Mouse (Mus musculus) midbrain, postnatal 0 days (tissue): ENCODE measurements around the gene Cpn1. TPM values are rescaled to one million over a fixed set of nuclear protein-coding genes. Genes with fewer than 3 reads are reported as not detected.

Source experiments
- ATAC-seq: fragments of 200-750 bp; cut with Nextera tagmentation; 2 replicates; pipeline ENCODE4 v1.8.0; 2017; ENCODE audit warnings: moderate number of reproducible peaks, mild to moderate bottlenecking, moderate TSS enrichment, moderate library complexity; ENCODE audit not compliant: low FRiP score
- DNase-seq: peaks from one replicate; pipeline ENCODE4 v3.0.0-alpha.2; 2015; ENCODE audit warnings: low spot score
- H3K27ac ChIP-seq: fragments of 300-500 bp; sonication (generic); 2 replicates; pipeline ENCODE4 v1.5.1; 2014; ENCODE audit warnings: low read depth, mild to moderate bottlenecking, low read length, mixed read lengths
- H3K27me3 ChIP-seq: fragments of 300-500 bp; sonication (generic); 2 replicates; pipeline ENCODE4 v1.6.1; 2014; ENCODE audit warnings: low read length, control low read depth, mixed read lengths; ENCODE audit not compliant: insufficient read depth
- H3K36me3 ChIP-seq: fragments of 300-500 bp; sonication (generic); 2 replicates; pipeline ENCODE4 v1.6.1; 2014; ENCODE audit warnings: low read length, control low read depth, mixed read lengths; ENCODE audit not compliant: insufficient read depth
- H3K4me1 ChIP-seq: fragments of 300-500 bp; sonication (generic); 2 replicates; pipeline ENCODE4 v1.6.1; 2014; ENCODE audit warnings: mild to moderate bottlenecking, control low read depth, antibody characterized with exemption, low read length, mixed read lengths; ENCODE audit not compliant: insufficient read depth
- H3K4me2 ChIP-seq: fragments of 300-500 bp; sonication (generic); 2 replicates; pipeline ENCODE4 v1.6.1; 2014; ENCODE audit warnings: low read depth, mild to moderate bottlenecking, low read length, mixed read lengths; ENCODE audit not compliant: poor library complexity, severe bottlenecking
- H3K4me3 ChIP-seq: fragments of 300-500 bp; sonication (generic); 2 replicates; pipeline ENCODE4 v1.5.1; 2014; ENCODE audit warnings: low read depth, mild to moderate bottlenecking, low read length, moderate library complexity
- H3K9ac ChIP-seq: fragments of 300-500 bp; sonication (generic); replicated peaks from 2 replicates; pipeline ENCODE4 v1.6.1; 2014; ENCODE audit warnings: mild to moderate bottlenecking, low read length, moderate library complexity, mixed read lengths; ENCODE audit not compliant: poor library complexity, severe bottlenecking
- H3K9me3 ChIP-seq: fragments of 300-500 bp; sonication (generic); 2 replicates; pipeline ENCODE4 v1.6.1; 2016; ENCODE audit warnings: low read length, control low read depth
- CTCF ChIP-seq: IDR thresholded peaks from 2 replicates; pipeline ENCODE4 v1.5.1; 2016; ENCODE audit warnings: antibody characterized with exemption, mild to moderate bottlenecking
- WGBS: fragments of 180-500 bp; shearing (Covaris S2); extraction: QIAGEN DNeasy Blood & Tissue Kit; methylation state at CpG from one replicate; pipeline ENCODE4 v1.1.7; 2014; 5-methylcytosine and 5-hydroxymethylcytosine counted together
- polyA plus RNA-seq: library from polyadenylated mRNA; unstranded; fragments of >200 nt; fragmentation: Nextera tagmentation; extraction: Ambion mirVana; gene quantifications from 2 replicates; pipeline ENCODE4 v1.2.1, GENCODE M21; 2015
- total RNA-seq: library from RNA; depleted of rRNA; stranded (reverse); fragments of >200 nt; gene quantifications from 2 replicates; pipeline ENCODE4 v1.2.3, GENCODE M21; 2014

The Cpn1 gene
- total and polyA plus RNA-seq, 2 experiments from 2014 or later, result 0.27 to 0.48 TPM

DNA sequence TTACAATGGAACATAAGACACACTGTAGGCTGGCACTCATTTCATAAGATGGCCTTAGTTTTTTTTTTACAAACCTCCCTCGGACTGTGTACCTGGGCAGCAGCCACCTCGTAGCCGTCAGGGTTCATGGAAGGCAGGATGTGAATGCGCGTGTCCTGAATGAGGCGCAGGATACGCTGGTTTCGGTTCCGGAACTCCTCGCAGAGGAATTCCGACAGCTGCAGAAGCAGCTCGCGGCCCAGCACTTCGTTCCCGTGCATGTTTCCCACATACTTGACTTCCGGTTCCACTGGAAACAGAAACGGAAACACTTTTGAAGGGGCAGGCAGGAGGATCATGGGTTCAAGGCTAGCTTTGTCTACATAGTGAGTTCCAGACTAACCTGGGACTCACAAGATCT, 5.6 kb downstream of the Cpn1 start:
- 96% methylated on average over 17 of the region's 17 CpGs for WGBS
- no peak for TF ChIP-seq CTCF
- no peak overlapping the region for H3K4me3 ChIP-seq
- no peaks in the 10 kb centered on the region for H3K4me1 ChIP-seq
- H3K27me3 ChIP-seq, result 0 out of 2 replicates have a peak, but pooled peaks cover under 1% of the 10 kb centered on the region
- H3K27ac ChIP-seq, result no peak overlapping the region
- H3K9ac ChIP-seq, result no peak overlapping the region
- DNase-seq (no peak), ATAC-seq (no peak)
- no peaks in the 10 kb centered on the region for H3K9me3 ChIP-seq
- H3K4me2 ChIP-seq, result no peak overlapping the region
- no peaks in the 10 kb centered on the region for H3K36me3 ChIP-seq

DNA sequence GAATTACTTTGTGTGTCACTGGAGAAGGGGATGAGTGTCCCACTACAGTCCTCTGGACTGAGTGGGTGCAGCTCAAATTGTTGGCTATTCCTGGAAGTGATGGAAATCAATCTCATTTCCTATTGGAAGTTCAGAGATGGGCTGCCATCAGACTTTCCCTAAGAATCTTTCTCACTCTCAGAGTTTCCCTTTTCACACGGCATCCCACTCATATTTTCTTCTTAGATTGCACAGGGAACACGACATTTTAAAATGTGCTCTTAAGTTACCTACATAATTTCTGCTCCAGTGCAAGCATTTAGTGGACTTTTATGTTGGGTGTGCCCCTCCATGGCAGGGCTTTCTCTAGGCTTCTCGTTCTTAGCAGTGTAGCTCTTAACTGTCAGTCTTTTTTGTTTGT, 8.6 kb downstream of the Cpn1 start:
- WGBS, result 74% methylated on average over 3 of the region's 3 CpGs
- Histone ChIP-seq H3K9ac (no peak overlapping the region), H3K4me3 (no peak overlapping the region), H3K27me3 (no peaks in the 10 kb centered on the region), H3K4me1 (no peaks in the 10 kb centered on the region), H3K36me3 (no peaks in the 10 kb centered on the region), H3K27ac (no peak overlapping the region), H3K9me3 (no peaks in the 10 kb centered on the region), H3K4me2 (no peak overlapping the region)
- no peak for ATAC-seq
- no peak for DNase-seq
- no peak for TF ChIP-seq CTCF

DNA sequence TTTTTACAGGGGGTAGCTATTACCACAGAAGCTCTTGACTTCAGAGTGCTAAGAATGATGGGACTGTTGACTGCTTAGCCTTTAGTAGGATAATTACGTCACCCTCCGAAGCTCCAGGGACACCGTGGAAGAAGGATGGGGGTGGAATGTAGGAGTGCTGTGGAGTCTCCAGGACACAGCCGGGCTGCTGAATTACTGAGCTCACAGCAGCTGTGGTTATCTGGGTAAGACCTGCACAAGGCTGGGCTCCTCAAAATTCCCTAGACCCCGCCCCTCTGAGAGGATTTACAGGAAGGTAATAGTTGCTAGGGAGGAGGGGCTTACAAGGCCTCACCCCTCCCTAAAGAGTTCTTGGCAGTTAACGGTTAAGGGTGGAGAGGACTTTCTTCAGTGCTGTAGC, 9.7 kb downstream of the Cpn1 start:
- no peaks in the 10 kb centered on the region for H3K36me3 ChIP-seq
- no peak overlapping the region for H3K9ac ChIP-seq
- TF ChIP-seq CTCF, result no peak
- no peak for DNase-seq
- H3K9me3 ChIP-seq, result no peaks in the 10 kb centered on the region
- no peaks in the 10 kb centered on the region for H3K4me1 ChIP-seq
- no peak overlapping the region for H3K4me2 ChIP-seq
- H3K27ac ChIP-seq, result no peak overlapping the region
- ATAC-seq, result no peak
- H3K27me3 ChIP-seq, result no peaks in the 10 kb centered on the region
- 78% methylated on average over 6 of the region's 6 CpGs for WGBS
- H3K4me3 ChIP-seq, result no peak overlapping the region

DNA sequence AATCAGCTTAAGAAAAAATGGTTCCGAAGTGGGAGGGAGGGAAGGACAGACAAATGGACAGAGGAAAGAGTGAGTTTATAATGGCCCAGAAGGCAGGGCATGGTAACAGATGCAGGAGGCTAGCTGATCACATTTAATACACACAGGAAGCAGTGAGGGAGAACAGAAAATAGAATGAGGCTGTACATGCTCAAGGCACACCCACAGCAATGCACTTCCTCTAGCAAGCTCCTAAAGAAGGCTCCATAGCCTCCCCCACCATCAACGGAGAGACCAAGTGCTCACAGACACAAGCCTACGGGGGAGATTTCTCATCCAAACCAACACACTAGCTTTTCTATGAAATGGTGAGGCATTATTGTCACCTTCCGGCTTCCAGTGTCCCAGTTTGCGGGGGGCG, 12.1 kb downstream of the Cpn1 start:
- Histone ChIP-seq H3K36me3 (no peaks in the 10 kb centered on the region), H3K9ac (no peak overlapping the region), H3K4me2 (no peak overlapping the region), H3K27ac (no peak overlapping the region), H3K9me3 (no peaks in the 10 kb centered on the region), H3K4me1 (no peaks in the 10 kb centered on the region), H3K4me3 (no peak overlapping the region), H3K27me3 (no peaks in the 10 kb centered on the region)
- WGBS, result 96% methylated on average over 6 of the region's 6 CpGs
- ATAC-seq, result no peak
- TF ChIP-seq CTCF, result no peak
- DNase-seq, result no peak

DNA sequence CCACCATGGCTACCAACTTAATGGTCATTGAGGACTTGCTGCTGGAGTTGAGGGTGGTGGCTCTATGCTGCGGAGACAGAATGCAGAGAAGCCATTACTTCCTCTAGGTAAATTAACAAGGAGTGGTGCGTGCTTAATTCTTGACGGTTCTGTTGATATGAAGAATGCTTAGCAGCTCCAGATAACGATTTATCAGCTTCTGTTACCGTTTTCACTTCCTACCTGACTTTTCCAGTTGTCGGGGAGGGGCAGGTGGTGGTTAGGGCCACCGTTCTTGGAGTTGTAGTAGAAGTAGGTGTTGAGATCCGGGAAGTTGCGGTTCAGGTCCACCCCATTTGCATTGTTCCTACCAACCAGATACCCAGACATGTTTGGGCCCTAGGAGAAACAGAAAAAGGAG, 12.6 kb downstream of the Cpn1 start:
- no peak overlapping the region for H3K4me2 ChIP-seq
- no peaks in the 10 kb centered on the region for H3K36me3 ChIP-seq
- no peak overlapping the region for H3K27ac ChIP-seq
- 93% methylated on average over 9 of the region's 9 CpGs for WGBS
- no peaks in the 10 kb centered on the region for H3K9me3 ChIP-seq
- ATAC-seq, result no peak
- TF ChIP-seq CTCF, result no peak
- no peak overlapping the region for H3K9ac ChIP-seq
- no peak overlapping the region for H3K4me3 ChIP-seq
- H3K4me1 ChIP-seq, result no peaks in the 10 kb centered on the region
- H3K27me3 ChIP-seq, result no peaks in the 10 kb centered on the region
- no peak for DNase-seq

DNA sequence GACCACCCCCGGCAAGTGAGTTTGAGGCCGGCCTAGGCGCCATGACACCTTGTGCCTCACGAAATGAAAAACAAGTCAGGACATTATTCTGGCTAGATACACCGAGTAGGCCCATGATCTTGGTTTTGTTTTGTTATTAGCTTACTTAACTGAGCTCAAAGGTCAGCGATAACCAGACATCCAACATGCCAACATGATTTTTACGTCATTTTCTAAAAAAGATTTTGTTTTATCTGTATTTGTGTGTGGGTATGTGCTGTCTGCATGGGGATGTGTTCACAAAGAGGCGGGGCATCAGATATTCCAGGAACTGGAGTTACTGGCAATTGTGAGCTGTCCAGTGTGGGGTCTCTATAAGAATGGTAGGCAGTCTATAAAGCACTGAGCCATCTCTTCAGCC, 14.2 kb downstream of the Cpn1 start:
- 96% methylated on average over 8 of the region's 8 CpGs for WGBS
- ATAC-seq, result no peak
- Histone ChIP-seq H3K9ac (no peak overlapping the region), H3K4me3 (no peak overlapping the region), H3K4me2 (no peak overlapping the region), H3K27me3 (no peaks in the 10 kb centered on the region), H3K27ac (no peak overlapping the region), H3K36me3 (no peaks in the 10 kb centered on the region), H3K9me3 (no peaks in the 10 kb centered on the region), H3K4me1 (no peaks in the 10 kb centered on the region)
- no peak for DNase-seq
- TF ChIP-seq CTCF, result no peak
